Mouse (Mus musculus): Measurements from ENCODE around the gene Krt83. TPM values are rescaled to one million over a fixed set of nuclear protein-coding genes. Genes with fewer than 3 reads are reported as not detected.

Gene Krt83
- polyA plus RNA-seq, 1 experiment from 2014 or later: not detected

GRCm38 (mm10) chr15:101458361-101458930, 32.9 kb downstream of the Krt83 start:
- H3K36me3 ChIP-seq (ENCODE audit: control insufficient read depth, insufficient read depth, low read length): no peaks in the 10 kb centered on the region
- WGBS: 42% methylated on average over 16 of the region's 16 CpGs

GRCm38 (mm10) chr15:101455891-101456290, 35.4 kb downstream of the Krt83 start:
- H3K9ac ChIP-seq (ENCODE audit: low read length): no peak overlapping the region
- H3K27ac ChIP-seq (ENCODE audit: low read depth, low read length): no peak overlapping the region

More at GRCm38 (mm10) chr15:101458361-101458930, 32.9 kb downstream of the Krt83 start:
- H3K27me3 ChIP-seq (replicated peaks; ENCODE audit: control insufficient read depth, insufficient read depth, low read length): no peaks in the 10 kb centered on the region
- no peak for ATAC-seq
- DNase-seq (ENCODE audit: low spot score): peak; percentile 35
- no peaks in the 10 kb centered on the region for H3K9me3 ChIP-seq (replicated peaks; ENCODE audit: control insufficient read depth, low read length)
- H3K4me2 ChIP-seq (ENCODE audit: low read length): no peak overlapping the region
- H3K4me3 ChIP-seq (ENCODE audit: low read depth, low read length): no peak overlapping the region
- H3K9ac ChIP-seq (ENCODE audit: low read length): peak overlapping the region; percentile 21; the same call in 1 of the 2 replicates
- no peak overlapping the region for H3K27ac ChIP-seq (ENCODE audit: low read depth, low read length)
- no peaks in the 10 kb centered on the region for H3K4me1 ChIP-seq (ENCODE audit: control insufficient read depth, insufficient read depth, low read length)

GRCm38 (mm10) chr15:101455292-101455691, 36.0 kb downstream of the Krt83 start:
- ATAC-seq: no peak
- 92% methylated on average over 2 of the region's 2 CpGs for WGBS
- no peak for DNase-seq (ENCODE audit: low spot score)

More at GRCm38 (mm10) chr15:101455891-101456290, 35.4 kb downstream of the Krt83 start:
- DNase-seq (ENCODE audit: low spot score): no peak
- ATAC-seq: no peak
- no peaks in the 10 kb centered on the region for H3K27me3 ChIP-seq (replicated peaks; ENCODE audit: control insufficient read depth, insufficient read depth, low read length)
- H3K36me3 ChIP-seq (ENCODE audit: control insufficient read depth, insufficient read depth, low read length): no peaks in the 10 kb centered on the region
- H3K4me3 ChIP-seq (ENCODE audit: low read depth, low read length): no peak overlapping the region
- H3K9me3 ChIP-seq (replicated peaks; ENCODE audit: control insufficient read depth, low read length): no peaks in the 10 kb centered on the region
- H3K4me2 ChIP-seq (ENCODE audit: low read length): no peak overlapping the region
- H3K4me1 ChIP-seq (ENCODE audit: control insufficient read depth, insufficient read depth, low read length): no peaks in the 10 kb centered on the region
- WGBS: 88% methylated on average over 6 of the region's 6 CpGs

GRCm38 (mm10) chr15:101454774-101455173, 36.5 kb downstream of the Krt83 start:
- ATAC-seq (no peak), DNase-seq (ENCODE audit: low spot score) (no peak)
- Histone ChIP-seq H3K27me3 (replicated peaks; ENCODE audit: control insufficient read depth, insufficient read depth, low read length) (no peaks in the 10 kb centered on the region), H3K9me3 (replicated peaks; ENCODE audit: control insufficient read depth, low read length) (no peaks in the 10 kb centered on the region), H3K4me3 (ENCODE audit: low read depth, low read length) (no peak overlapping the region), H3K4me1 (ENCODE audit: control insufficient read depth, insufficient read depth, low read length) (no peaks in the 10 kb centered on the region), H3K9ac (ENCODE audit: low read length) (no peak overlapping the region), H3K36me3 (ENCODE audit: control insufficient read depth, insufficient read depth, low read length) (no peaks in the 10 kb centered on the region), H3K4me2 (ENCODE audit: low read length) (no peak overlapping the region), H3K27ac (ENCODE audit: low read depth, low read length) (no peak overlapping the region)
- 86% methylated on average over 8 of the region's 8 CpGs for WGBS

More at GRCm38 (mm10) chr15:101455292-101455691, 36.0 kb downstream of the Krt83 start:
- Histone ChIP-seq H3K27ac (ENCODE audit: low read depth, low read length) (no peak overlapping the region), H3K36me3 (ENCODE audit: control insufficient read depth, insufficient read depth, low read length) (no peaks in the 10 kb centered on the region), H3K4me1 (ENCODE audit: control insufficient read depth, insufficient read depth, low read length) (no peaks in the 10 kb centered on the region), H3K4me3 (ENCODE audit: low read depth, low read length) (no peak overlapping the region), H3K9me3 (replicated peaks; ENCODE audit: control insufficient read depth, low read length) (no peaks in the 10 kb centered on the region), H3K4me2 (ENCODE audit: low read length) (no peak overlapping the region), H3K27me3 (replicated peaks; ENCODE audit: control insufficient read depth, insufficient read depth, low read length) (no peaks in the 10 kb centered on the region), H3K9ac (ENCODE audit: low read length) (no peak overlapping the region)

- Histone ChIP-seq H3K9ac (ENCODE audit: low read length) (no peak overlapping the region), H3K4me3 (ENCODE audit: low read depth, low read length) (no peak overlapping the region), H3K9me3 (replicated peaks; ENCODE audit: control insufficient read depth, low read length) (no peaks in the 10 kb centered on the region), H3K27ac (ENCODE audit: low read depth, low read length) (no peak overlapping the region), H3K4me2 (ENCODE audit: low read length) (no peak overlapping the region), H3K27me3 (replicated peaks; ENCODE audit: control insufficient read depth, insufficient read depth, low read length) (no peaks in the 10 kb centered on the region), H3K36me3 (ENCODE audit: control insufficient read depth, insufficient read depth, low read length) (no peaks in the 10 kb centered on the region), H3K4me1 (ENCODE audit: control insufficient read depth, insufficient read depth, low read length) (no peaks in the 10 kb centered on the region)
- peak; percentile 47 for DNase-seq (ENCODE audit: low spot score)
- ATAC-seq: peak; percentile 40; the same call in 1 of the 2 replicates
- 7% methylated on average over 13 of the region's 13 CpGs for WGBS
These were observed 38.1 kb downstream of the Krt83 start for GRCm38 (mm10) chr15:101453093-101453736.

GRCm38 (mm10) chr15:101447444-101447843, 43.9 kb downstream of the Krt83 start, which contains the start of gene Krt88:
Gene Krt88 (plus strand): TSS chr15:101447744.
- DNase-seq (ENCODE audit: low spot score): no peak
- no peak within 1 kb of the TSS for H3K4me3 ChIP-seq (ENCODE audit: low read depth, low read length)
- no peaks in the 10 kb centered on the region for H3K4me1 ChIP-seq (ENCODE audit: control insufficient read depth, insufficient read depth, low read length)
- no peak for ATAC-seq
- no peak within 1 kb of the TSS for H3K27ac ChIP-seq (ENCODE audit: low read depth, low read length)
- H3K27me3 ChIP-seq (replicated peaks; ENCODE audit: control insufficient read depth, insufficient read depth, low read length): no peaks in the 10 kb centered on the region
- no peaks in the 10 kb centered on the region for H3K36me3 ChIP-seq (ENCODE audit: control insufficient read depth, insufficient read depth, low read length)
- 68% methylated on average over 2 of the region's 2 CpGs for WGBS
- no peak within 1 kb of the TSS for H3K4me2 ChIP-seq (ENCODE audit: low read length)
- no peaks in the 10 kb centered on the region for H3K9me3 ChIP-seq (replicated peaks; ENCODE audit: control insufficient read depth, low read length)
- H3K9ac ChIP-seq (ENCODE audit: low read length): no peak within 1 kb of the TSS

- Histone ChIP-seq H3K9me3 (replicated peaks; ENCODE audit: control insufficient read depth, low read length) (no peaks in the 10 kb centered on the region), H3K9ac (ENCODE audit: low read length) (no peak overlapping the region), H3K4me1 (ENCODE audit: control insufficient read depth, insufficient read depth, low read length) (no peaks in the 10 kb centered on the region), H3K27me3 (replicated peaks; ENCODE audit: control insufficient read depth, insufficient read depth, low read length) (no peaks in the 10 kb centered on the region), H3K36me3 (ENCODE audit: control insufficient read depth, insufficient read depth, low read length) (no peaks in the 10 kb centered on the region), H3K4me3 (ENCODE audit: low read depth, low read length) (no peak overlapping the region), H3K4me2 (ENCODE audit: low read length) (no peak overlapping the region), H3K27ac (ENCODE audit: low read depth, low read length) (no peak overlapping the region)
- WGBS: 50% methylated on average over 11 of the region's 11 CpGs
- ATAC-seq (no peak), DNase-seq (ENCODE audit: low spot score) (peak; percentile 19)
These were observed 44.7 kb downstream of the Krt83 start for GRCm38 (mm10) chr15:101446572-101446971.

GRCm38 (mm10) chr15:101440837-101441236, 50.5 kb downstream of the Krt83 start:
- WGBS: 73% methylated on average over 4 of the region's 4 CpGs
- H3K9ac ChIP-seq (ENCODE audit: low read length): no peak overlapping the region

GRCm38 (mm10) chr15:101438555-101438954, 52.8 kb downstream of the Krt83 start, which contains the start of gene Krt87:
Gene Krt87 (minus strand): TSS chr15:101438804.
- under 1% methylated on average over 30 of the region's 34 CpGs for WGBS
- no peaks in the 10 kb centered on the region for H3K4me1 ChIP-seq (ENCODE audit: control insufficient read depth, insufficient read depth, low read length)
- peaks cover 4% of the 10 kb centered on the region; the same call in 1 of the 2 replicates for H3K27me3 ChIP-seq (replicated peaks; ENCODE audit: control insufficient read depth, insufficient read depth, low read length)
- H3K9me3 ChIP-seq (replicated peaks; ENCODE audit: control insufficient read depth, low read length): no peaks in the 10 kb centered on the region
- peak within 1 kb of the TSS; percentile 30 for H3K4me3 ChIP-seq (ENCODE audit: low read depth, low read length)
- no peaks in the 10 kb centered on the region for H3K36me3 ChIP-seq (ENCODE audit: control insufficient read depth, insufficient read depth, low read length)
- ATAC-seq: no peak
- DNase-seq (ENCODE audit: low spot score): peak; percentile 31
- H3K27ac ChIP-seq (ENCODE audit: low read depth, low read length): no peak within 1 kb of the TSS
- H3K4me2 ChIP-seq (ENCODE audit: low read length): peak within 1 kb of the TSS; percentile 57
- peak within 1 kb of the TSS; percentile 54 for H3K9ac ChIP-seq (ENCODE audit: low read length)

More at GRCm38 (mm10) chr15:101440837-101441236, 50.5 kb downstream of the Krt83 start:
- no peaks in the 10 kb centered on the region for H3K4me1 ChIP-seq (ENCODE audit: control insufficient read depth, insufficient read depth, low read length)
- H3K27me3 ChIP-seq (replicated peaks; ENCODE audit: control insufficient read depth, insufficient read depth, low read length): peaks cover 4% of the 10 kb centered on the region; the same call in 1 of the 2 replicates
- 0 out of 2 replicates have a peak overlapping the region, but pooled peaks have one; percentile 5 for H3K27ac ChIP-seq (ENCODE audit: low read depth, low read length)
- DNase-seq (ENCODE audit: low spot score): peak; percentile 25
- no peak for ATAC-seq
- H3K4me2 ChIP-seq (ENCODE audit: low read length): no peak overlapping the region
- no peaks in the 10 kb centered on the region for H3K9me3 ChIP-seq (replicated peaks; ENCODE audit: control insufficient read depth, low read length)
- no peak overlapping the region for H3K4me3 ChIP-seq (ENCODE audit: low read depth, low read length)
- no peaks in the 10 kb centered on the region for H3K36me3 ChIP-seq (ENCODE audit: control insufficient read depth, insufficient read depth, low read length)

Measured in forebrain, embryonic 14.5 days (tissue).